Mouse (Mus musculus) CH12.LX (cell line): ENCODE data around the gene Stn1. TPM values are rescaled to one million over a fixed set of nuclear protein-coding genes. Genes with fewer than 3 reads are reported as not detected.

Experiments
- DNase-seq: peaks from one replicate; pipeline ENCODE4 v3.0.0-alpha.2; 2013; ENCODE audit errors: extremely low read depth
- H3K27ac ChIP-seq: 2 replicates; pipeline ENCODE4 v1.5.1; 2012; ENCODE audit warnings: low read depth, mild to moderate bottlenecking, control low read depth, moderate library complexity; ENCODE audit not compliant: insufficient read depth
- H3K27me3 ChIP-seq: replicated peaks from 2 replicates; pipeline ENCODE3; 2012; ENCODE audit warnings: inconsistent platforms
- H3K36me3 ChIP-seq, 2 experiments: replicated peaks in 1 of 2; 2 replicates each; pipeline versions ENCODE3 to v1.6.1; 2012; ENCODE audit warnings: inconsistent platforms in 1 of 2, low read length in 1 of 2, mild to moderate bottlenecking in 1 of 2, mixed read lengths in 1 of 2, moderate library complexity in 1 of 2; ENCODE audit not compliant: control insufficient read depth in 1 of 2, insufficient read depth in 1 of 2
- H3K4me1 ChIP-seq, 2 experiments: 2 replicates each; pipeline ENCODE4 v1.6.1; 2012; ENCODE audit warnings: inconsistent platforms in 1 of 2, moderate library complexity in 1 of 2; ENCODE audit not compliant: insufficient read depth in 2 of 2, control insufficient read depth in 1 of 2
- H3K4me2 ChIP-seq: 2 replicates; pipeline ENCODE4 v1.6.1; 2012; ENCODE audit warnings: low read depth, mild to moderate bottlenecking, control low read depth; ENCODE audit not compliant: poor library complexity, insufficient read depth, severe bottlenecking
- H3K4me3 ChIP-seq, 3 experiments: fragments of 150-350 bp in 1 of 3; sonication (generic) in 1 of 3; replicated peaks in 1 of 3; 2 replicates each; pipeline versions ENCODE3 to v1.5.1; 2011 to 2012; ENCODE audit warnings: low read depth in 2 of 3, low read length in 2 of 3, mild to moderate bottlenecking in 2 of 3, moderate library complexity in 2 of 3, control low read depth in 1 of 3, improper control_type of control experiment in 1 of 3, inconsistent platforms in 1 of 3, mixed read lengths in 1 of 3; ENCODE audit not compliant: poor library complexity in 1 of 3
- H3K79me2 ChIP-seq: replicated peaks from 2 replicates; pipeline ENCODE4 v1.6.1; 2012; ENCODE audit warnings: mild to moderate bottlenecking, moderate library complexity; ENCODE audit not compliant: control insufficient read depth, poor library complexity, insufficient read depth, severe bottlenecking; ENCODE audit errors: extremely low read depth
- H3K9ac ChIP-seq: 2 replicates; pipeline ENCODE4 v1.6.1; 2012; ENCODE audit warnings: low read depth, mild to moderate bottlenecking, control low read depth, moderate library complexity; ENCODE audit not compliant: insufficient read depth
- H3K9me3 ChIP-seq: replicated peaks from 2 replicates; pipeline ENCODE3; 2012; ENCODE audit warnings: low read length, inconsistent platforms, mixed read lengths
- BHLHE40 ChIP-seq: IDR thresholded peaks from 2 replicates; pipeline ENCODE4 v1.6.1; 2011; ENCODE audit warnings: mild to moderate bottlenecking, low read depth, low read length, improper control_type of control experiment
- CHD1 ChIP-seq: IDR thresholded peaks from 2 replicates; pipeline ENCODE4 v1.6.1; 2012; ENCODE audit warnings: low read depth, low read length, improper control_type of control experiment, inconsistent platforms
- CHD2 ChIP-seq: IDR thresholded peaks from 2 replicates; pipeline ENCODE4 v1.6.1; 2011; ENCODE audit warnings: low read length, improper control_type of control experiment
- E2F4 ChIP-seq: IDR thresholded peaks from 2 replicates; pipeline ENCODE4 v1.6.1; 2011; ENCODE audit warnings: low read depth, low read length, improper control_type of control experiment; ENCODE audit not compliant: insufficient replicate concordance
- ELF1 ChIP-seq: IDR thresholded peaks from 2 replicates; pipeline ENCODE4 v1.6.1; 2014; ENCODE audit warnings: low read depth, mild to moderate bottlenecking, inconsistent platforms, low read length, improper control_type of control experiment
- EP300 ChIP-seq: IDR thresholded peaks from 2 replicates; pipeline ENCODE4 v1.6.1; 2011; ENCODE audit warnings: low read length, improper control_type of control experiment
- ETS1 ChIP-seq: conservative IDR thresholded peaks from 2 replicates; pipeline ENCODE4 v1.6.1; 2012; ENCODE audit warnings: low read depth, mild to moderate bottlenecking, inconsistent platforms, low read length, improper control_type of control experiment, moderate library complexity
- GABPA ChIP-seq: IDR thresholded peaks from 2 replicates; pipeline ENCODE4 v1.6.1; 2012; ENCODE audit warnings: low read depth, low read length, improper control_type of control experiment, inconsistent platforms; ENCODE audit not compliant: insufficient replicate concordance
- HCFC1 ChIP-seq: IDR thresholded peaks from 2 replicates; pipeline ENCODE4 v1.6.1; 2012; ENCODE audit warnings: low read depth, mild to moderate bottlenecking, inconsistent platforms, low read length, improper control_type of control experiment
- IRF4 ChIP-seq: IDR thresholded peaks from 2 replicates; pipeline ENCODE4 v1.6.1; 2014; ENCODE audit warnings: low read depth, mild to moderate bottlenecking, inconsistent platforms, low read length, improper control_type of control experiment
- KAT2A ChIP-seq: IDR thresholded peaks from 2 replicates; pipeline ENCODE4 v1.6.1; 2012; ENCODE audit warnings: low read length, improper control_type of control experiment, inconsistent platforms; ENCODE audit not compliant: insufficient replicate concordance
- MAFK ChIP-seq: IDR thresholded peaks from 2 replicates; pipeline ENCODE4 v1.6.1; 2011; ENCODE audit warnings: low read length, improper control_type of control experiment; ENCODE audit not compliant: insufficient replicate concordance
- MAX ChIP-seq: IDR thresholded peaks from 2 replicates; pipeline ENCODE4 v1.6.1; 2011; ENCODE audit warnings: low read length, improper control_type of control experiment
- MAZ ChIP-seq: IDR thresholded peaks from 2 replicates; pipeline ENCODE4 v1.6.1; 2012; ENCODE audit warnings: low read depth, mild to moderate bottlenecking, inconsistent platforms, low read length, improper control_type of control experiment, moderate library complexity
- MEF2A ChIP-seq: IDR thresholded peaks from 2 replicates; pipeline ENCODE4 v1.6.1; 2014; ENCODE audit warnings: low read depth, mild to moderate bottlenecking, inconsistent platforms, low read length, improper control_type of control experiment, borderline replicate concordance
- NELFE ChIP-seq: IDR thresholded peaks from 2 replicates; pipeline ENCODE4 v1.6.1; 2011; ENCODE audit warnings: low read depth, low read length, improper control_type of control experiment
- POLR2A ChIP-seq: IDR thresholded peaks from 2 replicates; pipeline ENCODE4 v1.6.1; 2011; ENCODE audit warnings: low read depth, mild to moderate bottlenecking, improper control_type of control experiment, low read length
- POLR2AphosphoS2 ChIP-seq: IDR thresholded peaks from 2 replicates; pipeline ENCODE4 v1.6.1; 2011; ENCODE audit warnings: low read depth, low read length, improper control_type of control experiment
- RAD21 ChIP-seq: IDR thresholded peaks from 2 replicates; pipeline ENCODE4 v1.6.1; 2011; ENCODE audit warnings: low read depth, mild to moderate bottlenecking, low read length, improper control_type of control experiment, moderate library complexity
- TBP ChIP-seq: conservative IDR thresholded peaks from 2 replicates; pipeline ENCODE4 v1.6.1; 2011; ENCODE audit warnings: low read depth, low read length, improper control_type of control experiment
- TCF12 ChIP-seq: IDR thresholded peaks from 2 replicates; pipeline ENCODE4 v1.6.1; 2014; ENCODE audit warnings: low read depth, mild to moderate bottlenecking, inconsistent platforms, low read length, improper control_type of control experiment
- USF2 ChIP-seq: conservative IDR thresholded peaks from 2 replicates; pipeline ENCODE4 v1.6.1; 2011; ENCODE audit warnings: low read depth, low read length, improper control_type of control experiment
- ZC3H11A ChIP-seq: IDR thresholded peaks from 2 replicates; pipeline ENCODE4 v1.6.1; 2012; ENCODE audit warnings: low read depth, mild to moderate bottlenecking, inconsistent platforms, low read length, improper control_type of control experiment
- ZKSCAN1 ChIP-seq: IDR thresholded peaks from 2 replicates; pipeline ENCODE4 v1.6.1; 2012; ENCODE audit warnings: low read depth, inconsistent platforms, low read length, improper control_type of control experiment, borderline replicate concordance
- dilution Hi-C: fragments of 300-500 bp; cut with MboI; formaldehyde crosslinking; loops from 2 replicates; pipeline ENCODE4 v1.14.3; 2020; ENCODE audit warnings: low sequenced_read_pairs; ENCODE audit not compliant: extremely low pct_unique_long_range_greater_than_20kb, extremely low pct_ligation_motif_present
- in situ Hi-C: fragments of 300-500 bp; cut with MboI; formaldehyde crosslinking; loops from 3 replicates; pipeline ENCODE4 v1.14.3; 2019; ENCODE audit warnings: low sequenced_read_pairs, low pct_ligation_motif_present, low pct_unique_long_range_greater_than_20kb, mixed read lengths
- polyA plus RNA-seq: library from polyadenylated mRNA; unstranded; fragments of >175 nt; gene quantifications from 2 replicates; pipeline ENCODE4 v1.2.1, GENCODE M21; 2012; ENCODE audit warnings: low read depth; ENCODE audit not compliant: insufficient read length
- total RNA-seq, 2 experiments: library from RNA; depleted of rRNA; stranded (reverse); fragments of 300-350 nt in 1 of 2; fragments of >200 nt in 1 of 2; gene quantifications; 2 replicates each; pipeline ENCODE4 v1.2.3; 2012 to 2014

The Stn1 gene
- total and polyA plus RNA-seq, 3 experiments: 18.3 to 35.7 (median 25.3) TPM

GRCm38 (mm10) chr19:47463636-47464303 lies 73.5 kb downstream of the Stn1 start (continued):
- TF ChIP-seq CHD2 (no peak), CHD1 (no peak), ZKSCAN1 (peak; percentile 89), IRF4 (0 out of 2 replicates have a peak, but pooled peaks have one; percentile 17), ZC3H11A (peak; percentile 27; the same call in 1 of the 2 replicates), MAFK (no peak)
- TF ChIP-seq, all 38 proteins: peak for 10

DNA sequence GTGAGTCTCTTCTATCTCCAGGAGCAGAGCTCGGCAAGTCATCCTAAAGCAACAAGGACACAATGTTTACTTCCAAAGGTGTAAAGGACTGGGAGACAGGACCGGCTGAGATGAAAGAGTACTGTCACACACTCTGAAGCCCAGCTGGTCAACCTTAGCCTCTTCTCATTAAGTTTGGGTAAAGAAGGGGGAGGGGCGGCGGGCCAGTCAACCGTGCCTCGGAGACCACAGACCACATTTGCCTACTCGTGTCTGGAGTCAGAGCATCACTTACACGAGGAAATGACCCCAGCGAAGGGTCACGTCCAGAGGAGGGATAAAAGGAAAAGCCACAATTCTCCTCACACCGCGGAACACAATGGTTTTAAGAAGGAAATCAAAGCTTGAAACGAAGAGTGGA lies 74.1 kb downstream of the Stn1 start:
- dilution Hi-C loops: no loop called here
- Histone ChIP-seq H3K27me3 (no peaks in the 10 kb centered on the region), H3K36me3 (peaks cover 0 to 26% of the 10 kb centered on the region in 2 experiments), H3K27ac (no peak overlapping the region), H3K4me3 (peak overlapping the region; percentile 47 to 82 (median 73)), H3K4me2 (peak overlapping the region; percentile 63), H3K79me2 (no peaks in the 10 kb centered on the region), H3K9ac (peak overlapping the region; percentile 64; the same call in 1 of the 2 replicates), H3K4me1 (peaks cover 0 to 19% of the 10 kb centered on the region in 2 experiments; a peak in 2 of 4 replicates), H3K9me3 (peaks cover 8% of the 10 kb centered on the region)
- 0 out of 2 replicates have a peak, but pooled peaks have one; percentile 37 for TF ChIP-seq MAX
- no peak for TF ChIP-seq MEF2A
- 0 out of 2 replicates have a peak, but pooled peaks have one; percentile 14 for TF ChIP-seq HCFC1
- peak; percentile 76 for TF ChIP-seq CHD2
- TF ChIP-seq RAD21: no peak
- peak; percentile 69; the same call in 1 of the 2 replicates for TF ChIP-seq ETS1
- TF ChIP-seq TCF12: peak; percentile 18; the same call in 1 of the 2 replicates
- TF ChIP-seq BHLHE40: peak; percentile 88
- no peak for TF ChIP-seq POLR2AphosphoS2
- no peak for TF ChIP-seq TBP
- in situ Hi-C loops: no loop called here
- DNase-seq: peak; percentile 64

DNA sequence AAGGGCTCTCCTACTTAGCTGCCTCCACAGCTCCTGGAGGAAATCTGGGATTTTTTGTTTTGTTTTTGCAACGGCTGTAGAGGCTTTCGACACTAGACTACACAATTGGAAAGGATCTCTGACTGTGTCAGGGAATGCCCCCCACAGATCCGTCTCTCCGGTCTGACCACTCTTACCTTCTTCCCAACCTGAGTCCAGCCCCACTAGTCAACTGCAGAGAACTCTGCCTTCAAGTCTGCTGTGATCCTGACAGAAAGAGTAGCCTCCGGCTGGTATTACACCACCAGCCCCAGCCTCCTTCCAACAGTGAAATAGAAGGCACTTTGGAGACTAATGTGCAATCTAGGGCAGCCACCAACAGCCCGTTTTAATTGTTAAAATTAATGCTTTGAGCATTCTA lies 74.6 kb downstream of the Stn1 start:
- Histone ChIP-seq H3K4me1 (peaks cover 0 to 24% of the 10 kb centered on the region in 2 experiments; a peak in 2 of 4 replicates), H3K27me3 (no peaks in the 10 kb centered on the region), H3K4me3 (peak overlapping the region in 1 of 3 experiments; percentile 73), H3K27ac (no peak overlapping the region), H3K4me2 (peak overlapping the region; percentile 63), H3K79me2 (no peaks in the 10 kb centered on the region), H3K9me3 (peaks cover 8% of the 10 kb centered on the region), H3K36me3 (peaks cover 0 to 26% of the 10 kb centered on the region in 2 experiments), H3K9ac (no peak overlapping the region)
- in situ Hi-C loops (no loop called here), dilution Hi-C loops (no loop called here)
- DNase-seq: no peak
- TF ChIP-seq MEF2A (no peak), MAZ (no peak), USF2 (no peak), KAT2A (no peak), EP300 (no peak), MAX (no peak), ELF1 (no peak), POLR2A (no peak), E2F4 (no peak), GABPA (no peak), NELFE (no peak)
